Mouse (Mus musculus) testis, adult 2 months (tissue): ENCODE measurements around the gene Eno2.

Experiments
- CTCF ChIP-seq: fragments of 200-500 bp; IDR thresholded peaks from 2 replicates; pipeline ENCODE4 v1.5.1; 2012; ENCODE audit warnings: low read depth, mild to moderate bottlenecking, inconsistent platforms, low read length, moderate library complexity; ENCODE audit not compliant: control insufficient read depth, insufficient read depth, insufficient replicate concordance
- POLR2A ChIP-seq: fragments of 200-500 bp; IDR thresholded peaks from 2 replicates; pipeline ENCODE4 v1.6.1; 2012; ENCODE audit warnings: low read depth, mild to moderate bottlenecking, inconsistent platforms, low read length, moderate library complexity; ENCODE audit not compliant: control insufficient read depth

DNA sequence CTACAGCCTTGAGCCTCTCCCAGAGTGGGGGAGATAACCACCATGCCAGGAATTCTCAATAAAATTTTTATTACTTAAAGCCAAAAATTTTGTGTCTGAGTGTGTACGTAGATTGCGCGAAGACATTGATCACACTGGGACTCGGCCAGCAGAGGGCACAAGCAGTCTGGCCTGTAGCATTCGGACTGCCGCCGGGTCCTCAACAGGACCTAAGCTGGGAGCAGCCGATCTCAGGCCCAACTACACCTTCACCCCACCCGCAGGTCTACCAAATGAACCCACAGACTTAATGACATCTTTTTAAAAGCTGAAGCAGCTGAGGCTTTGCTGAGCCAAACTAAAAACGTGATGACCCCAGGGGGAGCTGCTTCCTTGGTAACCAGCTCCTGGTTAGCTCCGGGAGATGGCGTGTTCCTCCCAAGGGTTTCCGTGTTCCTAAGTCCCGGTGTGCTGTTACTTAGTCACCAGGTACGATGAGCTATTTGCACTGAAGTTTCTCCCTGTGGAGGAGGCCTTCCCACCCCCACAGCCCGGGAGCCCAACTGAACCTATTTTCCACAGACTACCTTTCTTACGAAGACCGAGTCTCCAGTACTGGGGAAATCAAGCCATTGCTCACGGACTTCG lies 52.5 kb downstream of the Eno2 start:
- TF ChIP-seq POLR2A (no peak), CTCF (peak; percentile 42; the same call in 1 of the 2 replicates)
